Mouse (Mus musculus): ENCODE measurements around the gene Yipf1.
"Not testable (repeated sequence)": the region's sequence is repeated elsewhere in the genome, so short reads cannot be mapped to it uniquely, and the experiment has no call there.

The Yipf1 gene

GRCm38 (mm10) chr4:107323113-107323512, 8.9 kb downstream of the Yipf1 start:
- no peak for DNase-seq (ENCODE audit: low read depth, low spot score)

GRCm38 (mm10) chr4:107328530-107328929, 14.4 kb downstream of the Yipf1 start:
- no peak for DNase-seq (ENCODE audit: low read depth, low spot score)

- peak; percentile 50 for DNase-seq (ENCODE audit: low read depth, low spot score)
Measured at GRCm38 (mm10) chr4:107333514-107333913, 19.4 kb downstream of the Yipf1 start.

GRCm38 (mm10) chr4:107336356-107336755, 22.2 kb downstream of the Yipf1 start:
- no peak for DNase-seq (ENCODE audit: low read depth, low spot score)

- DNase-seq (ENCODE audit: low read depth, low spot score) = no peak
Measured at GRCm38 (mm10) chr4:107337455-107337854, 23.3 kb downstream of the Yipf1 start.

GRCm38 (mm10) chr4:107341354-107341753, 27.2 kb downstream of the Yipf1 start:
- no peak for DNase-seq (ENCODE audit: low read depth, low spot score)

GRCm38 (mm10) chr4:107344612-107345011, 30.4 kb downstream of the Yipf1 start:
- DNase-seq (ENCODE audit: low read depth, low spot score) = no peak

- no peak for DNase-seq (ENCODE audit: low read depth, low spot score)
Measured at GRCm38 (mm10) chr4:107347221-107347620, 33.1 kb downstream of the Yipf1 start.

- DNase-seq (ENCODE audit: low read depth, low spot score) = no peak
Measured at GRCm38 (mm10) chr4:107348529-107349310, 34.6 kb downstream of the Yipf1 start.

GRCm38 (mm10) chr4:107349311-107350008, 35.3 kb downstream of the Yipf1 start:
- DNase-seq (ENCODE audit: low read depth, low spot score) = peak; percentile 50

- no peak for DNase-seq (ENCODE audit: low read depth, low spot score)
Measured at GRCm38 (mm10) chr4:107351368-107351767, 37.2 kb downstream of the Yipf1 start.

- no peak for DNase-seq (ENCODE audit: low read depth, low spot score)
Measured at GRCm38 (mm10) chr4:107353612-107354011, 39.4 kb downstream of the Yipf1 start.

GRCm38 (mm10) chr4:107354126-107354525, 40.0 kb downstream of the Yipf1 start:
- no peak for DNase-seq (ENCODE audit: low read depth, low spot score)

GRCm38 (mm10) chr4:107354543-107354942, 40.4 kb downstream of the Yipf1 start:
- DNase-seq (ENCODE audit: low read depth, low spot score) = no peak

- not testable (repeated sequence) for DNase-seq (ENCODE audit: low read depth, low spot score)
Measured at GRCm38 (mm10) chr4:107357172-107357571, 43.0 kb downstream of the Yipf1 start.

- DNase-seq (ENCODE audit: low read depth, low spot score) = no peak
Measured at GRCm38 (mm10) chr4:107358460-107358859, 44.3 kb downstream of the Yipf1 start.

GRCm38 (mm10) chr4:107360457-107361145, 46.4 kb downstream of the Yipf1 start:
- peak; percentile 25 for DNase-seq (ENCODE audit: low read depth, low spot score)

GRCm38 (mm10) chr4:107362755-107363154, 48.6 kb downstream of the Yipf1 start:
- peak; percentile 79 for DNase-seq (ENCODE audit: low read depth, low spot score)

- DNase-seq (ENCODE audit: low read depth, low spot score) = peak; percentile 62
Measured at GRCm38 (mm10) chr4:107363573-107363972, 49.4 kb downstream of the Yipf1 start.

- DNase-seq (ENCODE audit: low read depth, low spot score) = no peak
Measured at GRCm38 (mm10) chr4:107364190-107364639, 50.1 kb downstream of the Yipf1 start.

GRCm38 (mm10) chr4:107366408-107366807, 52.2 kb downstream of the Yipf1 start:
- not testable (repeated sequence) for DNase-seq (ENCODE audit: low read depth, low spot score)

All from ZHBTc4 (cell line).